Mouse (Mus musculus): ENCODE measurements around the gene Ppm1m. TPM values are rescaled to one million over a fixed set of nuclear protein-coding genes. Genes with fewer than 3 reads are reported as not detected.

Gene Ppm1m
- polyA plus RNA-seq (2015; fragmentation: Nextera tagmentation; extraction: Ambion mirVana) = 9.7 and 11.5 TPM in 2 replicates

GRCm38 (mm10) chr9:106199535-106200272 lies at the start of gene Ppm1m:
Ppm1m (minus strand) TSS chr9:106199746.
- H3K4me3 ChIP-seq (ENCODE audit: low read depth, low read length) = peak within 1 kb of the TSS; percentile 69
- H3K4me2 ChIP-seq (ENCODE audit: low read depth, low read length) = peak within 1 kb of the TSS; percentile 75
- peaks cover 16% of the 10 kb centered on the region for H3K4me1 ChIP-seq (ENCODE audit: control insufficient read depth, low read depth, low read length)
- H3K9me3 ChIP-seq (replicated peaks; ENCODE audit: control insufficient read depth, low read length) = no peaks in the 10 kb centered on the region
- peak within 1 kb of the TSS; percentile 68 for H3K9ac ChIP-seq (ENCODE audit: low read depth, low read length)
- peak within 1 kb of the TSS; percentile 36 for H3K27ac ChIP-seq (ENCODE audit: low read length)
- 36% methylated on average over 18 of the region's 18 CpGs for WGBS (ENCODE audit: insufficient replicate concordance)
- no peaks in the 10 kb centered on the region for H3K27me3 ChIP-seq (ENCODE audit: control insufficient read depth, insufficient read depth, low read depth, low read length)
- no peak; the same call in 1 of the 2 replicates for ATAC-seq (ENCODE audit: low read depth)
- H3K36me3 ChIP-seq (ENCODE audit: control insufficient read depth, insufficient read depth) = no peaks in the 10 kb centered on the region

- Histone ChIP-seq H3K4me3 (ENCODE audit: low read depth, low read length) (no peak overlapping the region), H3K4me1 (ENCODE audit: control insufficient read depth, low read depth, low read length) (peaks cover 9% of the 10 kb centered on the region; the same call in 1 of the 2 replicates), H3K9me3 (replicated peaks; ENCODE audit: control insufficient read depth, low read length) (no peaks in the 10 kb centered on the region), H3K9ac (ENCODE audit: low read depth, low read length) (no peak overlapping the region), H3K27ac (ENCODE audit: low read length) (peak overlapping the region; percentile 49; the same call in 1 of the 2 replicates), H3K4me2 (ENCODE audit: low read depth, low read length) (no peak overlapping the region; the same call in 1 of the 2 replicates), H3K27me3 (ENCODE audit: control insufficient read depth, insufficient read depth, low read depth, low read length) (no peaks in the 10 kb centered on the region), H3K36me3 (ENCODE audit: control insufficient read depth, insufficient read depth) (peaks cover 13% of the 10 kb centered on the region)
- no peak for ATAC-seq (ENCODE audit: low read depth)
- 52% methylated on average over 19 of the region's 19 CpGs for WGBS (ENCODE audit: insufficient replicate concordance)
These were observed 43.4 kb upstream of the Ppm1m start for GRCm38 (mm10) chr9:106242813-106243488.

GRCm38 (mm10) chr9:106241541-106242164 lies 42.1 kb upstream of the Ppm1m start:
- WGBS (ENCODE audit: insufficient replicate concordance) = 77% methylated on average over 10 of the region's 10 CpGs
- ATAC-seq (ENCODE audit: low read depth) = no peak
- H3K9ac ChIP-seq (ENCODE audit: low read depth, low read length) = no peak overlapping the region

GRCm38 (mm10) chr9:106237878-106238277 lies 38.3 kb upstream of the Ppm1m start:
- H3K4me3 ChIP-seq (ENCODE audit: low read depth, low read length) = no peak overlapping the region
- H3K9me3 ChIP-seq (replicated peaks; ENCODE audit: control insufficient read depth, low read length) = no peaks in the 10 kb centered on the region
- H3K9ac ChIP-seq (ENCODE audit: low read depth, low read length) = no peak overlapping the region
- 80% methylated on average over 10 of the region's 10 CpGs for WGBS (ENCODE audit: insufficient replicate concordance)
- no peak for ATAC-seq (ENCODE audit: low read depth)
- no peak overlapping the region for H3K4me2 ChIP-seq (ENCODE audit: low read depth, low read length)
- H3K27me3 ChIP-seq (ENCODE audit: control insufficient read depth, insufficient read depth, low read depth, low read length) = no peaks in the 10 kb centered on the region
- H3K4me1 ChIP-seq (ENCODE audit: control insufficient read depth, low read depth, low read length) = no peaks in the 10 kb centered on the region; the same call in 1 of the 2 replicates
- H3K27ac ChIP-seq (ENCODE audit: low read length) = no peak overlapping the region
- peaks cover 32% of the 10 kb centered on the region for H3K36me3 ChIP-seq (ENCODE audit: control insufficient read depth, insufficient read depth)

More at GRCm38 (mm10) chr9:106241541-106242164, 42.1 kb upstream of the Ppm1m start:
- H3K36me3 ChIP-seq (ENCODE audit: control insufficient read depth, insufficient read depth) = peaks cover 19% of the 10 kb centered on the region
- peaks cover 2% of the 10 kb centered on the region; the same call in 1 of the 2 replicates for H3K4me1 ChIP-seq (ENCODE audit: control insufficient read depth, low read depth, low read length)
- no peaks in the 10 kb centered on the region for H3K9me3 ChIP-seq (replicated peaks; ENCODE audit: control insufficient read depth, low read length)
- H3K27ac ChIP-seq (ENCODE audit: low read length) = no peak overlapping the region
- no peaks in the 10 kb centered on the region for H3K27me3 ChIP-seq (ENCODE audit: control insufficient read depth, insufficient read depth, low read depth, low read length)
- no peak overlapping the region for H3K4me3 ChIP-seq (ENCODE audit: low read depth, low read length)
- H3K4me2 ChIP-seq (ENCODE audit: low read depth, low read length) = no peak overlapping the region

GRCm38 (mm10) chr9:106237401-106237800 lies 37.9 kb upstream of the Ppm1m start:
- H3K4me2 ChIP-seq (ENCODE audit: low read depth, low read length) = no peak overlapping the region
- no peak overlapping the region for H3K4me3 ChIP-seq (ENCODE audit: low read depth, low read length)
- peaks cover 32% of the 10 kb centered on the region for H3K36me3 ChIP-seq (ENCODE audit: control insufficient read depth, insufficient read depth)
- no peak for ATAC-seq (ENCODE audit: low read depth)
- H3K4me1 ChIP-seq (ENCODE audit: control insufficient read depth, low read depth, low read length) = no peaks in the 10 kb centered on the region; the same call in 1 of the 2 replicates
- no peaks in the 10 kb centered on the region for H3K27me3 ChIP-seq (ENCODE audit: control insufficient read depth, insufficient read depth, low read depth, low read length)
- WGBS (ENCODE audit: insufficient replicate concordance) = 73% methylated on average over 8 of the region's 8 CpGs
- H3K27ac ChIP-seq (ENCODE audit: low read length) = no peak overlapping the region
- H3K9me3 ChIP-seq (replicated peaks; ENCODE audit: control insufficient read depth, low read length) = no peaks in the 10 kb centered on the region
- no peak overlapping the region for H3K9ac ChIP-seq (ENCODE audit: low read depth, low read length)

GRCm38 (mm10) chr9:106236818-106237211 lies 37.3 kb upstream of the Ppm1m start:
- ATAC-seq (ENCODE audit: low read depth) = no peak
- Histone ChIP-seq H3K4me2 (ENCODE audit: low read depth, low read length) (no peak overlapping the region), H3K27me3 (ENCODE audit: control insufficient read depth, insufficient read depth, low read depth, low read length) (no peaks in the 10 kb centered on the region), H3K27ac (ENCODE audit: low read length) (no peak overlapping the region), H3K4me1 (ENCODE audit: control insufficient read depth, low read depth, low read length) (no peaks in the 10 kb centered on the region; the same call in 1 of the 2 replicates), H3K36me3 (ENCODE audit: control insufficient read depth, insufficient read depth) (peaks cover 32% of the 10 kb centered on the region), H3K4me3 (ENCODE audit: low read depth, low read length) (no peak overlapping the region), H3K9ac (ENCODE audit: low read depth, low read length) (no peak overlapping the region), H3K9me3 (replicated peaks; ENCODE audit: control insufficient read depth, low read length) (no peaks in the 10 kb centered on the region)
- WGBS (ENCODE audit: insufficient replicate concordance) = 73% methylated on average over 3 of the region's 3 CpGs

- peaks cover 32% of the 10 kb centered on the region for H3K36me3 ChIP-seq (ENCODE audit: control insufficient read depth, insufficient read depth)
- no peaks in the 10 kb centered on the region for H3K27me3 ChIP-seq (ENCODE audit: control insufficient read depth, insufficient read depth, low read depth, low read length)
- ATAC-seq (ENCODE audit: low read depth) = 0 out of 2 replicates have a peak, but pooled peaks have one; percentile 25
These were observed 36.7 kb upstream of the Ppm1m start for GRCm38 (mm10) chr9:106236156-106236817.

GRCm38 (mm10) chr9:106235194-106235830 lies 35.8 kb upstream of the Ppm1m start:
- Histone ChIP-seq H3K27ac (ENCODE audit: low read length) (no peak overlapping the region), H3K36me3 (ENCODE audit: control insufficient read depth, insufficient read depth) (peaks cover 30% of the 10 kb centered on the region), H3K9ac (ENCODE audit: low read depth, low read length) (no peak overlapping the region), H3K4me3 (ENCODE audit: low read depth, low read length) (no peak overlapping the region), H3K27me3 (ENCODE audit: control insufficient read depth, insufficient read depth, low read depth, low read length) (no peaks in the 10 kb centered on the region), H3K4me1 (ENCODE audit: control insufficient read depth, low read depth, low read length) (no peaks in the 10 kb centered on the region; the same call in 1 of the 2 replicates), H3K9me3 (replicated peaks; ENCODE audit: control insufficient read depth, low read length) (no peaks in the 10 kb centered on the region), H3K4me2 (ENCODE audit: low read depth, low read length) (no peak overlapping the region)
- ATAC-seq (ENCODE audit: low read depth) = no peak
- WGBS (ENCODE audit: insufficient replicate concordance) = 84% methylated on average over 23 of the region's 23 CpGs

More at GRCm38 (mm10) chr9:106236156-106236817, 36.7 kb upstream of the Ppm1m start:
- H3K4me1 ChIP-seq (ENCODE audit: control insufficient read depth, low read depth, low read length) = no peaks in the 10 kb centered on the region; the same call in 1 of the 2 replicates
- H3K4me3 ChIP-seq (ENCODE audit: low read depth, low read length) = no peak overlapping the region
- 81% methylated on average over 23 of the region's 23 CpGs for WGBS (ENCODE audit: insufficient replicate concordance)
- no peak overlapping the region for H3K27ac ChIP-seq (ENCODE audit: low read length)
- H3K9me3 ChIP-seq (replicated peaks; ENCODE audit: control insufficient read depth, low read length) = no peaks in the 10 kb centered on the region
- no peak overlapping the region for H3K4me2 ChIP-seq (ENCODE audit: low read depth, low read length)
- no peak overlapping the region for H3K9ac ChIP-seq (ENCODE audit: low read depth, low read length)
